10 mouse cellular contexts compared by ENCODE assay signal in genomic region chr14:93380757-93381156, GRCm38 (mm10).
DNase-seq lines count a peak whose midpoint lies in the region; ATAC-seq and TF ChIP-seq lines count a peak whose summit lies in the region.
"Had no signal": no experiment of that assay in that cellular context is flagged by ENCODE, and none has a peak within 500 bp of the region (broad histone marks: within the 10 kb centered on the region; RNA-seq: fewer than 3 reads in every experiment).

No protein-coding gene starts in this region.

- no peak overlapping the region for H3K9ac ChIP-seq in lung, embryonic 14.5 days
- H3K9ac ChIP-seq in forebrain, embryonic 13.5 days: no peak overlapping the region
- no peak overlapping the region for H3K9ac ChIP-seq in hindbrain, embryonic 16.5 days (ENCODE audit: low read depth, low read length)

- H3K9me3 ChIP-seq in lung, embryonic 14.5 days (ENCODE audit: low read depth, low read length): no peaks in the 10 kb centered on the region
- H3K9me3 ChIP-seq in forebrain, embryonic 13.5 days (replicated peaks): no peaks in the 10 kb centered on the region
- H3K9me3 ChIP-seq in hindbrain, embryonic 16.5 days (ENCODE audit: control insufficient read depth, low read length): no peaks in the 10 kb centered on the region

- no peak overlapping the region for H3K4me2 ChIP-seq in lung, embryonic 14.5 days
- no peak overlapping the region for H3K4me2 ChIP-seq in forebrain, embryonic 13.5 days
- H3K4me2 ChIP-seq in hindbrain, embryonic 16.5 days (ENCODE audit: low read length): no peak overlapping the region

- no peak for ATAC-seq in lung, embryonic 14.5 days (ENCODE audit: insufficient read depth)
- ATAC-seq in forebrain, embryonic 13.5 days: peak; percentile 76; the same call in 1 of the 2 replicates
- peak; percentile 65; the same call in 1 of the 2 replicates for ATAC-seq in hindbrain, embryonic 16.5 days

- no peak for TF ChIP-seq CTCF in lung, embryonic 14.5 days (IDR thresholded peaks at IDR 0.05; ENCODE audit: low read depth)

- H3K27ac ChIP-seq in lung, embryonic 14.5 days (ENCODE audit: low read depth): no peak overlapping the region
- H3K27ac ChIP-seq in forebrain, embryonic 13.5 days: no peak overlapping the region; the same call in 1 of the 2 replicates
- no peak overlapping the region; the same call in 1 of the 2 replicates for H3K27ac ChIP-seq in hindbrain, embryonic 16.5 days (ENCODE audit: low read depth, low read length)

- H3K27me3 ChIP-seq in lung, embryonic 14.5 days (ENCODE audit: insufficient read depth, low read length): no peaks in the 10 kb centered on the region
- H3K27me3 ChIP-seq in forebrain, embryonic 13.5 days: no peaks in the 10 kb centered on the region
- no peaks in the 10 kb centered on the region for H3K27me3 ChIP-seq in hindbrain, embryonic 16.5 days (replicated peaks; ENCODE audit: control insufficient read depth, insufficient read depth, low read length)

- 54% methylated on average over 1 of the region's 1 CpGs for WGBS in lung, embryonic 14.5 days
- 26% methylated on average over 1 of the region's 1 CpGs for WGBS in forebrain, embryonic 13.5 days
- 9% methylated on average over 1 of the region's 1 CpGs for WGBS in hindbrain, embryonic 16.5 days

- no peak overlapping the region for H3K4me3 ChIP-seq in lung, embryonic 14.5 days (ENCODE audit: low read depth, low read length)
- no peak overlapping the region for H3K4me3 ChIP-seq in forebrain, embryonic 13.5 days
- H3K4me3 ChIP-seq in hindbrain, embryonic 16.5 days (ENCODE audit: low read length): no peak overlapping the region

- H3K4me1 ChIP-seq in lung, embryonic 14.5 days (ENCODE audit: insufficient read depth): no peaks in the 10 kb centered on the region
- peaks cover 5% of the 10 kb centered on the region; the same call in 1 of the 2 replicates for H3K4me1 ChIP-seq in forebrain, embryonic 13.5 days
- H3K4me1 ChIP-seq in hindbrain, embryonic 16.5 days (ENCODE audit: control insufficient read depth, insufficient read depth, low read depth, low read length): no peaks in the 10 kb centered on the region

- no peaks in the 10 kb centered on the region for H3K36me3 ChIP-seq in lung, embryonic 14.5 days (ENCODE audit: insufficient read depth)
- no peaks in the 10 kb centered on the region for H3K36me3 ChIP-seq in forebrain, embryonic 13.5 days (ENCODE audit: poor library complexity, severe bottlenecking)
- no peaks in the 10 kb centered on the region for H3K36me3 ChIP-seq in hindbrain, embryonic 16.5 days (ENCODE audit: control insufficient read depth, insufficient read depth, low read length)

- peak; percentile 9 for DNase-seq in lung, embryonic 14.5 days
- DNase-seq in lung, postnatal 25 days (ENCODE audit: low spot score): no peak
- peak; percentile 21 for DNase-seq in telencephalon, adult 2 months (ENCODE audit: low read depth, low spot score)
- DNase-seq in adrenal gland, postnatal 25 days: no peak
- no peak for DNase-seq in kidney, postnatal 4 days
- DNase-seq: cerebellum, adult 11 months; kidney, postnatal 14 days; thymus, postnatal 4 days had no signal

Comparison
In these comparisons a context has a peak if more than half of its experiments do, and no peak if none do; other contexts are left out.
1. DNase-seq: peak in lung, embryonic 14.5 days (single experiment) and telencephalon, adult 2 months (single experiment); none in lung, postnatal 25 days (single experiment), adrenal gland, postnatal 25 days (single experiment) and kidney, postnatal 4 days (0 of 2).